Mouse (Mus musculus): ENCODE results near the gene Bcl2a1d.
"Not testable (repeated sequence)": the region's sequence is repeated elsewhere in the genome, so short reads cannot be mapped to it uniquely, and the experiment has no call there.

Bcl2a1d gene

GRCm38 (mm10) chr9:88731728-88732127 is at the start of gene Bcl2a1d:
TSS of gene Bcl2a1d (minus strand) at chr9:88731914.
- DNase-seq = not testable (repeated sequence)

- DNase-seq = not testable (repeated sequence)
Observed at GRCm38 (mm10) chr9:88770239-88770638, 38.5 kb upstream of the Bcl2a1d start.

GRCm38 (mm10) chr9:88769470-88769869 is 37.8 kb upstream of the Bcl2a1d start:
- DNase-seq = not testable (repeated sequence)

- DNase-seq = peak; percentile 7
Observed at GRCm38 (mm10) chr9:88746687-88747086, 15.0 kb upstream of the Bcl2a1d start.

GRCm38 (mm10) chr9:88746046-88746445 is 14.3 kb upstream of the Bcl2a1d start:
- not testable (repeated sequence) for DNase-seq

GRCm38 (mm10) chr9:88735289-88735688 is 3.6 kb upstream of the Bcl2a1d start:
- DNase-seq = not testable (repeated sequence)

- DNase-seq = not testable (repeated sequence)
Observed at GRCm38 (mm10) chr9:88733182-88733581, 1.5 kb upstream of the Bcl2a1d start.

GRCm38 (mm10) chr9:88732334-88732733 is 620 bp upstream of the Bcl2a1d start:
- DNase-seq = not testable (repeated sequence)

GRCm38 (mm10) chr9:88728311-88728710 is 3.4 kb downstream of the Bcl2a1d start:
- not testable (repeated sequence) for DNase-seq

- not testable (repeated sequence) for DNase-seq
Observed at GRCm38 (mm10) chr9:88721628-88722027, 10.1 kb downstream of the Bcl2a1d start.

- DNase-seq = not testable (repeated sequence)
Observed at GRCm38 (mm10) chr9:88719989-88720537, 11.7 kb downstream of the Bcl2a1d start, which contains the start of gene Mthfsl. TSS of gene Mthfsl (minus strand) at chr9:88720296.

GRCm38 (mm10) chr9:88719073-88719921 is 12.4 kb downstream of the Bcl2a1d start:
- DNase-seq = not testable (repeated sequence)

- not testable (repeated sequence) for DNase-seq
Observed at GRCm38 (mm10) chr9:88718593-88718992, 13.1 kb downstream of the Bcl2a1d start.

- peak; percentile 62 for DNase-seq
Observed at GRCm38 (mm10) chr9:88718140-88718539, 13.6 kb downstream of the Bcl2a1d start.

- not testable (repeated sequence) for DNase-seq
Observed at GRCm38 (mm10) chr9:88714515-88714914, 17.2 kb downstream of the Bcl2a1d start.

GRCm38 (mm10) chr9:88712164-88712749 is 19.5 kb downstream of the Bcl2a1d start:
- not testable (repeated sequence) for DNase-seq

- DNase-seq = not testable (repeated sequence)
Observed at GRCm38 (mm10) chr9:88710910-88711438, 20.7 kb downstream of the Bcl2a1d start.

GRCm38 (mm10) chr9:88710439-88710838 is 21.3 kb downstream of the Bcl2a1d start:
- DNase-seq = not testable (repeated sequence)

GRCm38 (mm10) chr9:88709794-88710193 is 21.9 kb downstream of the Bcl2a1d start:
- not testable (repeated sequence) for DNase-seq

- no peak for DNase-seq
Observed at GRCm38 (mm10) chr9:88709304-88709703, 22.4 kb downstream of the Bcl2a1d start.

GRCm38 (mm10) chr9:88706700-88707099 is 25.0 kb downstream of the Bcl2a1d start:
- no peak for DNase-seq

GRCm38 (mm10) chr9:88705157-88705556 is 26.6 kb downstream of the Bcl2a1d start:
- DNase-seq = not testable (repeated sequence)

- DNase-seq = not testable (repeated sequence)
Observed at GRCm38 (mm10) chr9:88698746-88699145, 33.0 kb downstream of the Bcl2a1d start.
